Mouse (Mus musculus) lung, adult 10 weeks (tissue): ENCODE data around the gene 2310079G19Rik. TPM values are rescaled to one million over a fixed set of nuclear protein-coding genes. Genes with fewer than 3 reads are reported as not detected.

Experiments
- polyA plus RNA-seq: library from polyadenylated mRNA; stranded (reverse); fragments of 350-450 nt; fragmentation: Illumina TruSeq; extraction: RNeasy Lipid Tissue Mini Kit (QIAGEN cat#74804); gene quantifications from one replicate; pipeline ENCODE4 v1.2.3, GENCODE M21; 2014; ENCODE audit warnings: low read depth, low replicate concordance; ENCODE audit not compliant: insufficient read depth

2310079G19Rik gene
- not detected for polyA plus RNA-seq

GRCm38 (mm10) chr16:88627566-88627965 is at the start of gene 2310079G19Rik:
Gene 2310079G19Rik (minus strand): TSS chr16:88627666.

GRCm38 (mm10) chr16:88671571-88671970 is 44.1 kb upstream of the 2310079G19Rik start, which contains the start of gene Krtap27-1:
Gene Krtap27-1 (minus strand): TSS chr16:88671671.

GRCm38 (mm10) chr16:88647358-88647846 is 19.9 kb upstream of the 2310079G19Rik start, which contains the start of gene Krtap26-1:
Gene Krtap26-1 (minus strand): TSS chr16:88647796.

GRCm38 (mm10) chr16:88611922-88612321 is 15.5 kb downstream of the 2310079G19Rik start, which contains the start of gene Krtap24-1:
Gene Krtap24-1 (minus strand): TSS chr16:88612279.

Other genes starting within 250 kb of the 2310079G19Rik start
- not detected for gene Cldn17, start 120.7 kb downstream of the 2310079G19Rik start, polyA plus RNA-seq
- 2.5 TPM for gene Cldn8, start 64.5 kb downstream of the 2310079G19Rik start, polyA plus RNA-seq
- gene Krtap24-1, start 15.4 kb downstream of the 2310079G19Rik start, polyA plus RNA-seq = not detected
- not detected for gene Krtap26-1, start 20.1 kb upstream of the 2310079G19Rik start, polyA plus RNA-seq
- gene Krtap27-1, start 44.0 kb upstream of the 2310079G19Rik start, polyA plus RNA-seq = not detected
- gene 2310061N02Rik, start 80.3 kb upstream of the 2310079G19Rik start, polyA plus RNA-seq = not detected
- gene Krtap13-1, start 101.2 kb upstream of the 2310079G19Rik start, polyA plus RNA-seq = not detected
- gene Krtap13, start 124.0 kb upstream of the 2310079G19Rik start, polyA plus RNA-seq = not detected
- not detected for gene 2310034C09Rik, start 131.2 kb upstream of the 2310079G19Rik start, polyA plus RNA-seq
- gene 2310057N15Rik, start 146.5 kb upstream of the 2310079G19Rik start, polyA plus RNA-seq = not detected
- not detected for gene Gm5965, start 150.2 kb upstream of the 2310079G19Rik start, polyA plus RNA-seq
- not detected for gene Gm20741, start 184.6 kb upstream of the 2310079G19Rik start, polyA plus RNA-seq
- gene Krtap15, start 192.5 kb upstream of the 2310079G19Rik start, polyA plus RNA-seq = not detected
- not detected for gene Krtap14, start 198.5 kb upstream of the 2310079G19Rik start, polyA plus RNA-seq
- not detected for gene Krtap19-1, start 241.7 kb upstream of the 2310079G19Rik start, polyA plus RNA-seq
- not detected for gene Krtap19-2, start 246.6 kb upstream of the 2310079G19Rik start, polyA plus RNA-seq